Mouse (Mus musculus) lung, embryonic 14.5 days (tissue): ENCODE results near the gene Miga2. TPM values are rescaled to one million over a fixed set of nuclear protein-coding genes. Genes with fewer than 3 reads are reported as not detected.
A peak's percentile ranks its signal among the peaks of the same experiment; 100 is the strongest.

ENCODE experiments used
- ATAC-seq: fragments of 200-750 bp; cut with Nextera tagmentation; 2 replicates; pipeline ENCODE4 v1.8.0; 2017; ENCODE audit warnings: mild to moderate bottlenecking, moderate TSS enrichment, moderate library complexity; ENCODE audit not compliant: insufficient read depth
- DNase-seq: peaks from one replicate; pipeline ENCODE4 v3.0.0-alpha.2; 2015
- H3K27ac ChIP-seq: fragments of 300-500 bp; sonication (generic); 2 replicates; pipeline ENCODE4 v1.5.1; 2014; ENCODE audit warnings: low read depth, mild to moderate bottlenecking, moderate library complexity
- H3K27me3 ChIP-seq: fragments of 300-500 bp; sonication (generic); 2 replicates; pipeline ENCODE4 v1.6.1; 2014; ENCODE audit warnings: low read length, control low read depth; ENCODE audit not compliant: insufficient read depth
- H3K36me3 ChIP-seq: fragments of 300-500 bp; sonication (generic); 2 replicates; pipeline ENCODE4 v1.6.1; 2014; ENCODE audit warnings: control low read depth; ENCODE audit not compliant: insufficient read depth
- H3K4me1 ChIP-seq: fragments of 300-500 bp; sonication (generic); 2 replicates; pipeline ENCODE4 v1.6.1; 2014; ENCODE audit warnings: antibody characterized with exemption, control low read depth; ENCODE audit not compliant: insufficient read depth
- H3K4me2 ChIP-seq: fragments of 300-500 bp; sonication (generic); 2 replicates; pipeline ENCODE4 v1.6.1; 2014; ENCODE audit warnings: mild to moderate bottlenecking
- H3K4me3 ChIP-seq: fragments of 300-500 bp; sonication (generic); 2 replicates; pipeline ENCODE4 v1.5.1; 2014; ENCODE audit warnings: low read depth, low read length
- H3K9ac ChIP-seq: fragments of 300-500 bp; sonication (generic); 2 replicates; pipeline ENCODE4 v1.6.1; 2014
- H3K9me3 ChIP-seq: fragments of 300-500 bp; sonication (generic); 2 replicates; pipeline ENCODE4 v1.6.1; 2016; ENCODE audit warnings: low read depth, low read length, control low read depth
- CTCF ChIP-seq: IDR thresholded peaks from 2 replicates; pipeline ENCODE4 v1.5.1; 2016; ENCODE audit warnings: antibody characterized with exemption, low read depth
- WGBS: fragments of 180-500 bp; shearing (Covaris S2); extraction: QIAGEN DNeasy Blood & Tissue Kit; methylation state at CpG from one replicate; pipeline ENCODE4 v1.1.7; 2014; 5-methylcytosine and 5-hydroxymethylcytosine counted together
- polyA plus RNA-seq: library from polyadenylated mRNA; unstranded; fragments of >200 nt; fragmentation: Nextera tagmentation; extraction: Ambion mirVana; gene quantifications from 2 replicates; pipeline ENCODE4 v1.2.1, GENCODE M21; 2014

Miga2 gene
- polyA plus RNA-seq, 1 experiment from 2014 or later, result 24.5 TPM

DNA sequence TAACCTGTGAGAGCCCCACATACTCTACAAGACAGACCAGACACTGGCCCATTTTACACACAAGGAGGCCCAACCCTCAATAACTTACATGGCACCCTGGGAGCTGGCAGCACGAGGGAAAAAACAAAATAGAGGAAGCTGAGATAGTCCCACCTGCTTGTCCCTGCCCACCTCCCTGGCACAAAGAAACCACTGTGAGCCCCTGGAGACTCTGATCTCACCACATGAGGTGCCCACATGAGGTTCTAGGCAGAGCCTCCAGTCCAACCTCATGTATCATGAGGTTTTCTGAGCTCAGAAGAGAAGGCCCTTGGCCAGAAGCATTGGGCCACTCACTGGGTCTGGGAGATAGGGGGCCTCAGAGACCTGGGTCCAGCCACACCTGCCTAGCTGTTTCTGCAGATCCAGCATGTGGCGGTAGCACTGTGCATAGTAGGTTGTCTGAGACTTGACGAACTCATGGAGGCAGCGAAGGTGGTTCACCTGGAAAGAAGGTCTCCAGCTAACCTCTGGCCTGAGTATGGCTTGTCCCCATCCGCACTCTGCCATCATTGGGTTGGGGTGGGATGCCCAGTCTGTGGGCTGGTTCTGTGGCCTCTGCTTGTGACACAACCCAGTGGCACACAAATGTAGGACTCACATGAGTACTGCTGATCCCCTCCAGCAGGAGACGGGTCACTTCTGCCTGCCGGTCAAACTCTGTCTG, 17.9 kb upstream of the Miga2 start:
- ATAC-seq (no peak), DNase-seq (no peak)
- TF ChIP-seq CTCF, result no peak
- H3K9ac ChIP-seq, result no peak overlapping the region
- H3K9me3 ChIP-seq, result no peaks in the 10 kb centered on the region
- H3K4me1 ChIP-seq, result no peaks in the 10 kb centered on the region
- no peak overlapping the region for H3K27ac ChIP-seq
- H3K27me3 ChIP-seq, result no peaks in the 10 kb centered on the region
- H3K4me3 ChIP-seq, result no peak overlapping the region
- 87% methylated on average over 7 of the region's 7 CpGs for WGBS
- no peak overlapping the region for H3K4me2 ChIP-seq
- H3K36me3 ChIP-seq, result peaks cover 88% of the 10 kb centered on the region

GRCm38 (mm10) chr2:30349196-30349595, 14.8 kb upstream of the Miga2 start:
- ATAC-seq (no peak), DNase-seq (no peak)
- 86% methylated on average over 6 of the region's 6 CpGs for WGBS
- H3K36me3 ChIP-seq, result peaks cover 81% of the 10 kb centered on the region
- no peak for TF ChIP-seq CTCF
- no peaks in the 10 kb centered on the region for H3K27me3 ChIP-seq
- H3K9ac ChIP-seq, result no peak overlapping the region
- H3K4me1 ChIP-seq, result no peaks in the 10 kb centered on the region
- no peak overlapping the region for H3K4me3 ChIP-seq
- H3K27ac ChIP-seq, result no peak overlapping the region
- no peaks in the 10 kb centered on the region for H3K9me3 ChIP-seq
- no peak overlapping the region for H3K4me2 ChIP-seq

- Histone ChIP-seq H3K36me3 (peaks cover 71% of the 10 kb centered on the region), H3K9me3 (no peaks in the 10 kb centered on the region), H3K9ac (no peak overlapping the region), H3K4me3 (no peak overlapping the region), H3K4me2 (no peak overlapping the region), H3K27ac (no peak overlapping the region), H3K4me1 (no peaks in the 10 kb centered on the region), H3K27me3 (no peaks in the 10 kb centered on the region)
- TF ChIP-seq CTCF, result peak; percentile 52
- WGBS, result 60% methylated on average over 2 of the region's 2 CpGs
- peak; percentile 38 for DNase-seq
- no peak for ATAC-seq
These were observed 12.9 kb upstream of the Miga2 start for GRCm38 (mm10) chr2:30351149-30351548.

- Histone ChIP-seq H3K4me1 (peaks cover 5% of the 10 kb centered on the region; the same call in 1 of the 2 replicates), H3K36me3 (peaks cover 34% of the 10 kb centered on the region; the same call in 1 of the 2 replicates), H3K9me3 (no peaks in the 10 kb centered on the region), H3K4me2 (no peak overlapping the region), H3K4me3 (no peak overlapping the region), H3K9ac (no peak overlapping the region), H3K27ac (no peak overlapping the region), H3K27me3 (no peaks in the 10 kb centered on the region)
- 51% methylated on average over 4 of the region's 4 CpGs for WGBS
- DNase-seq (no peak), ATAC-seq (no peak)
- no peak for TF ChIP-seq CTCF
These were observed 8.2 kb upstream of the Miga2 start for GRCm38 (mm10) chr2:30355861-30356260.

- Histone ChIP-seq H3K9me3 (no peaks in the 10 kb centered on the region), H3K4me3 (no peak overlapping the region), H3K27me3 (no peaks in the 10 kb centered on the region), H3K36me3 (peaks cover 32% of the 10 kb centered on the region; the same call in 1 of the 2 replicates), H3K4me2 (no peak overlapping the region), H3K27ac (no peak overlapping the region), H3K9ac (no peak overlapping the region), H3K4me1 (peaks cover 5% of the 10 kb centered on the region; the same call in 1 of the 2 replicates)
- TF ChIP-seq CTCF, result no peak
- DNase-seq (no peak), ATAC-seq (no peak)
- 49% methylated on average over 4 of the region's 4 CpGs for WGBS
These were observed 7.8 kb upstream of the Miga2 start for GRCm38 (mm10) chr2:30356266-30356665.

DNA sequence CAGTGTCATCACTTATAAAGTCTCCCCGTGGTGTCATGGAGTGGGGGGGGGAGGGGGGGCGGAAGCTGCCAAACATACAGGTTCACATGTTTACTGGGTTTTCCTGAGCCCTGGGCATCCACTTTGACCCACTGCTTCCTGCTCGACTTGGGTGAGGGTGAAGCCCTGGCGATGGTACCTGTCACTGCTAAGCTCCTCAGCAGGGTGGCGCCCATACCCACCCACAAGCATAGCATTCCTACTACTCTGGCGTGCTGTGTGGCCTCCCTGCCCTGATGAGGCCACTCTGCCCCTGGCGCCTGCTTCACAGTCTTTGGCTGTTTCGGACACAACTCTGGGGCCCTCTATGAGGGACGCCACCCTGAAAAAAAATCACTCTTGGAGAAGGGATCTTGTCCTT, 7.1 kb upstream of the Miga2 start:
- Histone ChIP-seq H3K36me3 (peaks cover 31% of the 10 kb centered on the region; the same call in 1 of the 2 replicates), H3K27me3 (no peaks in the 10 kb centered on the region), H3K4me1 (peaks cover 5% of the 10 kb centered on the region; the same call in 1 of the 2 replicates), H3K4me2 (no peak overlapping the region), H3K9me3 (no peaks in the 10 kb centered on the region), H3K9ac (no peak overlapping the region), H3K27ac (no peak overlapping the region), H3K4me3 (no peak overlapping the region)
- no peak for DNase-seq
- TF ChIP-seq CTCF, result no peak
- 56% methylated on average over 9 of the region's 9 CpGs for WGBS
- ATAC-seq, result no peak

DNA sequence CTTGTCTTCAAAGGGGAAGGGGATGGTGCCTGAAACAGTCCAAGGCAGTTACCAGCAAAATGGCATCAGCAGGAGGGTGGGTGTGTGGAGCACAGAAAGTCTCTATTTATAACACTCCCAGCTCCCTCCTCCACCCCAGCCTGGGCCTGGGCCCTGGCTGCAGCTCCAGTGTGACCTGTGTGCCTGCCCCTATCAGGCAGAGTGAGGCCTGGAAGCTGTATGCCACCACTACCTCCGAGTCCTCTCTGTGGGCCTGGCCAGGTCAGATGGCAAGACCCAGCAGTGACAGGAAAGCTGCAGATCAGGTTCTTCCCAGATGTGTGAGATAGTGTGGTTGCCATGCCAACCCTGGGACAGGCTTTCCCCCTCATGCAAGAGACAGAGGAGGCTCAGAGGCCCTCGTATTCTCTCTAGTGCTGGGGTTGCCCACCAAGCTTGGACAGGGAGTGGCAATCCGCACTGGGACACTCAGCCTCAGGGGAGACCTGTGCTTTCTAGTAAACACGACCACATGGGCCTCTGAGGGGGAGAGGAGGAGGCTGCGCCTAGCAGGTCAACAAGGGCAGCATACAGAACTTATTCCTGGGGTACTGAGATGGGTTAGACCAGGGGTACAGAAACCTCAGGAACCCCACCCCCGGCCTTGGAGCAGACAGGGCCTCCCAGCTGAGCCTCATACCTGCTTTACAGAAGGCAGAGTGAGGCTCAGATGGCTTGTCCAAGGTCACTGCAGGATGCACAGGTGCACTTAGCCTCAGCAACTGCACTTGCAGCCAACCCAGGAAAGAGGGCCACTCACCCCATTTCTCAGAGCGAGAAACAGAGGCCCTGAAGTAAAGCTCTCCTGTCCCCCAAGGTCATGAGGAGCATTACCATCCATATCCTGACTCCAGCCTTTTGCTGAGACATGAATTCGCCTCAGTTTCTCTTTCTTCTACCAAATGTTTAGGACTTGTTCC, 6.2 kb upstream of the Miga2 start:
- peaks cover 5% of the 10 kb centered on the region; the same call in 1 of the 2 replicates for H3K4me1 ChIP-seq
- no peaks in the 10 kb centered on the region for H3K27me3 ChIP-seq
- no peaks in the 10 kb centered on the region for H3K9me3 ChIP-seq
- ATAC-seq, result no peak
- H3K27ac ChIP-seq, result 0 out of 2 replicates have a peak overlapping the region, but pooled peaks have one; percentile 2
- DNase-seq, result peak; percentile 19
- H3K4me3 ChIP-seq, result peak overlapping the region; percentile 80
- WGBS, result 41% methylated on average over 8 of the region's 8 CpGs
- no peak for TF ChIP-seq CTCF
- peak overlapping the region; percentile 94 for H3K4me2 ChIP-seq
- H3K9ac ChIP-seq, result peak overlapping the region; percentile 72
- H3K36me3 ChIP-seq, result peaks cover 23% of the 10 kb centered on the region; the same call in 1 of the 2 replicates
